Mouse (Mus musculus) kidney, adult 2 months (tissue): ENCODE measurements around the gene Pde4d.

Source experiments
- CTCF ChIP-seq: fragments of 200-500 bp; conservative IDR thresholded peaks from 2 replicates; pipeline ENCODE4 v1.5.1; 2011; ENCODE audit warnings: low read depth, mild to moderate bottlenecking, control low read depth, low read length, moderate library complexity, mixed read lengths; ENCODE audit not compliant: insufficient read depth, insufficient read length
- POLR2A ChIP-seq: fragments of 200-500 bp; IDR thresholded peaks from one replicate; pipeline ENCODE4 v1.6.1; 2011; ENCODE audit warnings: low read depth, low read length, control low read depth

GRCm38 (mm10) chr13:109825891-109826290 lies 1376.1 kb downstream of the Pde4d start:
- TF ChIP-seq POLR2A (no peak), CTCF (no peak)
